Mouse (Mus musculus): Measurements from ENCODE around the gene Dcps.

DNA sequence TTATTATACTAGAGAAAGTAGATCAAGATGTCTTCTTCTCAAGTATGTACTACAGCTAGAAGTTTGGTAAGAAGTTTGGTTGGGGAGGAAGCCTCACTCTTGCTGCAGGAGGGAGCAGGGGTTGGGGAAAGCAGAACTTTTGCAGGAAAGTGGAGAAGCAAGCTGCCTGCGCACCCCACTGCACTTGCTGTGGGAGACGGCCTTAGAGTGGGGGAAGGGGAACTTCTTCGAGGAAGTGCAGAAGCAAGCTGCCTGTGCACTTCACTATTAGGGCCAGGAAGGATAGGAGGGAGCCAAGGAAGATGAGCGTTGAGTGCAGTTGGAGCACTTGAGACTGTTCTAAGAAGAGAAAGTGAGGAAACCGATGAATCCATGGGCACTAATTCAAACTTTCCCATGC, 7.5 kb upstream of the Dcps start:
- TF ChIP-seq CTCF (IDR thresholded peaks at IDR 0.05; ENCODE audit: borderline replicate concordance, extremely low read depth, insufficient read depth, insufficient read length) (no peak), POLR2A (IDR thresholded peaks at IDR 0.05; ENCODE audit: borderline replicate concordance, extremely low read depth, insufficient read depth, insufficient read length, poor library complexity, severe bottlenecking) (no peak)
